Mouse (Mus musculus) myocyte (in vitro differentiated cells): Measurements from ENCODE around the gene Bcar1. TPM values are rescaled to one million over a fixed set of nuclear protein-coding genes. Genes with fewer than 3 reads are reported as not detected.

Experiments
- H3K27me3 ChIP-seq: one replicate; pipeline ENCODE4 v1.6.1; 2011; ENCODE audit not compliant: control insufficient read depth, insufficient read depth, insufficient read length
- H3K36me3 ChIP-seq: one replicate; pipeline ENCODE4 v1.6.1; 2011; ENCODE audit not compliant: control insufficient read depth, insufficient read depth
- H3K4me2 ChIP-seq: one replicate; pipeline ENCODE4 v1.6.1; 2011; ENCODE audit warnings: low read depth, control low read depth
- H3K4me3 ChIP-seq: one replicate; pipeline ENCODE4 v1.5.1; 2011; ENCODE audit warnings: mild to moderate bottlenecking, control low read depth, moderate library complexity
- H3K79me2 ChIP-seq: one replicate; pipeline ENCODE4 v1.6.1; 2011; ENCODE audit not compliant: control insufficient read depth, insufficient read depth
- H3ac ChIP-seq: one replicate; pipeline ENCODE4 v1.6.1; 2011; ENCODE audit not compliant: control insufficient read depth, insufficient read length
- CEBPB ChIP-seq: IDR thresholded peaks from 2 replicates; pipeline ENCODE4 v1.6.1; 2011; ENCODE audit warnings: mild to moderate bottlenecking, moderate library complexity; ENCODE audit not compliant: poor library complexity, insufficient read depth, severe bottlenecking
- E2F4 ChIP-seq: IDR thresholded peaks from one replicate; pipeline ENCODE4 v1.6.1; 2011; ENCODE audit warnings: mild to moderate bottlenecking, control low read depth, moderate library complexity; ENCODE audit not compliant: insufficient read depth
- MAX ChIP-seq: IDR thresholded peaks from one replicate; pipeline ENCODE4 v1.6.1; 2011; ENCODE audit warnings: low read depth, mild to moderate bottlenecking, control low read depth
- MYOD1 ChIP-seq, 3 experiments: IDR thresholded peaks; one replicate each; pipeline ENCODE4 v1.6.1; 2011; ENCODE audit warnings: control low read depth in 2 of 3, low read depth in 2 of 3, mild to moderate bottlenecking in 2 of 3, moderate library complexity in 1 of 3; ENCODE audit not compliant: insufficient read length in 2 of 3, control insufficient read depth in 1 of 3
- POLR2A ChIP-seq: IDR thresholded peaks from one replicate; pipeline ENCODE4 v1.6.1; 2011; ENCODE audit warnings: low read depth, mild to moderate bottlenecking, control low read depth, moderate library complexity; ENCODE audit not compliant: insufficient read length
- POLR2AphosphoS2 ChIP-seq: IDR thresholded peaks from one replicate; pipeline ENCODE4 v1.6.1; 2011; ENCODE audit warnings: low read depth, control low read depth; ENCODE audit not compliant: insufficient read length
- REST ChIP-seq: IDR thresholded peaks from one replicate; pipeline ENCODE4 v1.6.1; 2011; ENCODE audit warnings: mild to moderate bottlenecking, control low read depth, moderate library complexity; ENCODE audit not compliant: insufficient read depth, insufficient read length
- SRF ChIP-seq: IDR thresholded peaks from one replicate; pipeline ENCODE4 v1.6.1; 2011; ENCODE audit warnings: low read depth; ENCODE audit not compliant: control insufficient read depth, insufficient read length
- TCF12 ChIP-seq: IDR thresholded peaks from one replicate; pipeline ENCODE4 v1.6.1; 2011; ENCODE audit warnings: mild to moderate bottlenecking, control low read depth; ENCODE audit not compliant: poor library complexity, insufficient read depth, severe bottlenecking
- TCF3 ChIP-seq: IDR thresholded peaks from one replicate; pipeline ENCODE4 v1.6.1; 2011; ENCODE audit warnings: low read depth, control low read depth; ENCODE audit not compliant: insufficient read length
- USF1 ChIP-seq: IDR thresholded peaks from one replicate; pipeline ENCODE4 v1.6.1; 2011; ENCODE audit warnings: low read depth, mild to moderate bottlenecking, control low read depth, moderate library complexity
- polyA plus RNA-seq: library from polyadenylated mRNA; unstranded; fragments of >200 nt; fragmentation: generic; extraction: Trizol; gene quantifications from one replicate; pipeline ENCODE4 v1.2.1, GENCODE M21; 2012; ENCODE audit warnings: missing spikeins

The Bcar1 gene
- polyA plus RNA-seq = 81.9 TPM

DNA sequence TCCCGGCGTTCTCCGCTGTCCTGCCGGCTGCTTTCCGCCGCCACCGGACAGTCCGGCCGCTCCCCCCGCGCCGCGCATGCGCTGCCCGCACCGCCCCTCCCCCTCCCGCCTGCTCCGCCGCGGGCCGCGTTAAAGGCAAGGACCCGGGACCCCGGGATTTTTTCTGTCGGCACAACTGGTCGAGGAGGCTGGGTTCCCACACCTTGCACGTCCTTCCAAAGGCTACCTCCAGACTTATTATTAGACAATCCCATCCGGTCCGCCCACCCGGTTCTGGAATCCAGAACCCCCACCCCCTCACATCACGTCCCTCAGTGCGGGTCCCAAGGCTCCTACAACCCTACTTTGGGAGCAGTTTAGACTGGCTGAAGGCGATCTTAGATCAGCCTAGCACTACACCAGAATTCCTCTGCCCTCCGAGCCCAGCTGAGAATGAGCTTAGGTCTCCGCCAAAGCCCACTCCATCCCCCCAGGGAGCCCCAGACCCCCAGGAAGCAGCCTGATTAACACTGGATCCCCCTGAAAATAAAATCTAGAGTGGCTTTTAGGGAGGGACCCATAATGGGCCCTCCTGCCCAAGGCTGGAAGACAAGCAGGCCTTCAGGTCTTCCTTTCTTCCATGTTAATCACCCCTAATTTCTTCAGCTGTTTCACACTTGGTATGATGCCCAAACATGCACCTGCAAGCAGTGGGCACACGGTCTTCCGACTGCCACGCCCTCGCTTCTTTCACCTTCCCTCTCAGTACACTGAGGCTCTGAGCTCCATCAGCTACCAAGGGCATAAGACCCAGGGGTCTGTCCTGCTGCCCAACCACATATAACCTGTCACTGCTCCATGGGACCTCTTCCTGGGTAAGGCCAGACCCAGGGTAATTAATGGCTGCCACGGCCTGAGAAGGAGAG is at the start of gene Bcar1:
TSS of gene Bcar1 (minus strand) at position 18 of the 905 bp plus-strand sequence.
- Histone ChIP-seq H3K27me3 (no peaks in the 10 kb centered on the region), H3ac (peak within 1 kb of the TSS; percentile 60), H3K36me3 (no peaks in the 10 kb centered on the region), H3K4me3 (peak within 1 kb of the TSS; percentile 72), H3K79me2 (peaks cover 46% of the 10 kb centered on the region), H3K4me2 (peak within 1 kb of the TSS; percentile 98)
- peak; percentile 36 for TF ChIP-seq POLR2AphosphoS2
- peak; percentile 79 for TF ChIP-seq POLR2A
- TF ChIP-seq MYOD1 (IDR thresholded peaks at IDR 0.05; ENCODE audit: control insufficient read depth in 1 of 3, insufficient read length in 2 of 3, low read depth in 2 of 3) = peak in 2 of 3 experiments; percentile 26 to 34
- no peak for TF ChIP-seq E2F4

GRCm38 (mm10) chr8:111789639-111790038 is 46.0 kb upstream of the Bcar1 start:
- Histone ChIP-seq H3K36me3 (no peaks in the 10 kb centered on the region), H3ac (no peak overlapping the region), H3K79me2 (no peaks in the 10 kb centered on the region), H3K27me3 (no peaks in the 10 kb centered on the region), H3K4me2 (no peak overlapping the region), H3K4me3 (no peak overlapping the region)
- TF ChIP-seq TCF12 = no peak
- no peak for TF ChIP-seq MAX
- no peak for TF ChIP-seq POLR2A

DNA sequence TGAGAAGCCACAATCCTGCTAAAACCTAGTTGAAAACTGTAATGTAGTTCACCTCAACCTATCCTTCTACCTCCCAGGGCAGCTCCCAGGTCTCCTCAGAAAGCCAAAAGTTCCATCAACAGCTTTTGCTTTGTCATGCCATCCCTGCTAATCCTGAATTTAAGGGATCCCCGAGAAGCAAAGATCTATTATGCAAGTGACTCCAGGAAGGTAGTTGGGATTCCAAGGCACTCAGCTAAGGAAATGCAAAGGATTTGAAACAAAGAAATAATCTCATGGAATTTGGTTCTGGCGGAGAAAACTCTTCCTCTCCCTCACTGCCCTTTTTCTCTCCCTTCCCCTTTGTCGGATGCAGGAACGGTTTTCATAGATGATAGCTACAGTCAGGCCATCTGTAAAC is 45.6 kb upstream of the Bcar1 start:
- TF ChIP-seq E2F4 = no peak
- no peak for TF ChIP-seq SRF
- H3ac ChIP-seq = no peak overlapping the region
- H3K4me2 ChIP-seq = no peak overlapping the region
- H3K79me2 ChIP-seq = no peaks in the 10 kb centered on the region
- no peak overlapping the region for H3K4me3 ChIP-seq
- H3K36me3 ChIP-seq = no peaks in the 10 kb centered on the region
- no peaks in the 10 kb centered on the region for H3K27me3 ChIP-seq

GRCm38 (mm10) chr8:111788497-111788896 is 44.9 kb upstream of the Bcar1 start:
- Histone ChIP-seq H3K79me2 (no peaks in the 10 kb centered on the region), H3K4me3 (no peak overlapping the region), H3K36me3 (no peaks in the 10 kb centered on the region), H3K4me2 (no peak overlapping the region), H3ac (no peak overlapping the region), H3K27me3 (no peaks in the 10 kb centered on the region)
- TF ChIP-seq POLR2A (no peak), CEBPB (no peak), POLR2AphosphoS2 (no peak), SRF (no peak), TCF3 (no peak), REST (no peak), TCF12 (no peak), USF1 (no peak)

GRCm38 (mm10) chr8:111788085-111788484 is 44.5 kb upstream of the Bcar1 start:
- Histone ChIP-seq H3K27me3 (no peaks in the 10 kb centered on the region), H3K4me3 (no peak overlapping the region), H3K79me2 (peaks cover 3% of the 10 kb centered on the region), H3K4me2 (no peak overlapping the region), H3K36me3 (no peaks in the 10 kb centered on the region), H3ac (no peak overlapping the region)
- no peak for TF ChIP-seq SRF
- TF ChIP-seq USF1 = no peak
- TF ChIP-seq MYOD1 (IDR thresholded peaks at IDR 0.05; ENCODE audit: control insufficient read depth in 1 of 3, insufficient read length in 2 of 3, low read depth in 2 of 3) = no peak
- TF ChIP-seq E2F4 = no peak
- TF ChIP-seq CEBPB = no peak
- TF ChIP-seq TCF12 = no peak

DNA sequence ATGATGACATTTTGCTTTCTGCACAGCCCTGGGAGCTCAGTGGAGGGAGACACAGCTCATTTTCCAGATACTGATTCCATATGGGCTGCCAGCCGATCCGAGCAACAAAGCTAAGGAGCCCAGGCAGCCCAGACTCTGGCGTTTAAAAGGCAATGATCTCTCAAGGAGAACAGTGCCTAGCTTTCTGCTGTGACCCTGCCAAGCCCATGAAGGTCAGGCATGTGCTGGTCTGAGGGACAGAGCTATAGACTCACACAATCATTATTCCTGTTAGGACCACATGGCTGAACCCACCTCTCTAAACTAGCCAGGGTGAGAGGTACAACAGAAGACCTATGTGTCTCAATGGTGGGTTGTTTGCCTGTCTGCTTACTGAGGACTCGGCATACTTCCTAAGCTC is 44.1 kb upstream of the Bcar1 start:
- Histone ChIP-seq H3K36me3 (no peaks in the 10 kb centered on the region), H3K79me2 (peaks cover 4% of the 10 kb centered on the region), H3K27me3 (no peaks in the 10 kb centered on the region), H3ac (no peak overlapping the region), H3K4me2 (no peak overlapping the region), H3K4me3 (no peak overlapping the region)
- TF ChIP-seq E2F4 (no peak), POLR2AphosphoS2 (no peak)
